Comparison of ENCODE assay signal across 17 mouse cellular contexts in genomic region chr13:99107983-99108382, GRCm38 (mm10).
DNase-seq lines count a peak whose midpoint lies in the region; ATAC-seq and TF ChIP-seq lines count a peak whose summit lies in the region.
"Had no signal": no experiment of that assay in that cellular context is flagged by ENCODE, and none has a peak within 500 bp of the region (broad histone marks: within the 10 kb centered on the region; RNA-seq: fewer than 3 reads in every experiment).

No protein-coding gene starts in this region.

- WGBS in heart, embryonic 12.5 days: 31% methylated on average over 4 of the region's 4 CpGs
- WGBS in liver, embryonic 15.5 days (ENCODE audit: insufficient replicate concordance): 20% methylated on average over 4 of the region's 4 CpGs

- H3K27me3 ChIP-seq in heart, embryonic 12.5 days (replicated peaks): peaks cover 48% of the 10 kb centered on the region
- H3K27me3 ChIP-seq in MEL (ENCODE audit: control insufficient read depth in 1 of 2, insufficient read depth in 2 of 2, low read length in 2 of 2): no peaks in the 10 kb centered on the region
- no peaks in the 10 kb centered on the region for H3K27me3 ChIP-seq in liver, embryonic 15.5 days
- H3K27me3 ChIP-seq: hindbrain, embryonic 12.5 days had no signal

- no peak overlapping the region for H3K9ac ChIP-seq in heart, embryonic 12.5 days
- no peak overlapping the region for H3K9ac ChIP-seq in MEL (ENCODE audit: control insufficient read depth, low read depth, low read length, poor library complexity, severe bottlenecking)
- peak overlapping the region; percentile 56 for H3K9ac ChIP-seq in liver, embryonic 15.5 days
- H3K9ac ChIP-seq: heart, embryonic 15.5 days; hindbrain, embryonic 12.5 days had no signal

- TF ChIP-seq POLR2A in MEL (IDR thresholded peaks at IDR 0.05; ENCODE audit: control insufficient read depth in 1 of 2, insufficient read depth in 1 of 2, low read depth in 1 of 2, low read length in 2 of 2, poor library complexity in 1 of 2): no peak

- peak; percentile 86 for ATAC-seq in heart, embryonic 12.5 days (ENCODE audit: insufficient number of reproducible peaks, low FRiP score)
- peak; percentile 93 for ATAC-seq in erythroblast, adult 5-6 weeks (replicated peaks; ENCODE audit: low FRiP score, poor library complexity, severe bottlenecking)
- peak; percentile 99 for ATAC-seq in liver, embryonic 15.5 days (ENCODE audit: insufficient read depth)

- no peak overlapping the region for H3K4me3 ChIP-seq in heart, embryonic 12.5 days
- no peak overlapping the region for H3K4me3 ChIP-seq in MEL (ENCODE audit: control insufficient read depth in 1 of 2, insufficient read depth in 1 of 2, low read depth in 2 of 2, low read length in 2 of 2)
- peak overlapping the region; percentile 39 for H3K4me3 ChIP-seq in liver, embryonic 15.5 days (replicated peaks)
- H3K4me3 ChIP-seq: heart, embryonic 15.5 days; hindbrain, embryonic 12.5 days had no signal

- no peaks in the 10 kb centered on the region for H3K9me3 ChIP-seq in heart, embryonic 12.5 days (replicated peaks)
- no peaks in the 10 kb centered on the region for H3K9me3 ChIP-seq in MEL (replicated peaks; ENCODE audit: insufficient read depth, low read length)
- no peaks in the 10 kb centered on the region for H3K9me3 ChIP-seq in liver, embryonic 15.5 days (replicated peaks)
- H3K9me3 ChIP-seq: heart, embryonic 15.5 days; hindbrain, embryonic 12.5 days had no signal

- H3K79me2 ChIP-seq in MEL (ENCODE audit: control insufficient read depth, insufficient read depth, low read length, poor library complexity): no peaks in the 10 kb centered on the region

- intact Hi-C loops in heart, postnatal 14 days (cut with DNase I): no loop called here

- TF ChIP-seq RAD21 in MEL (IDR thresholded peaks at IDR 0.05; ENCODE audit: low read depth, low read length): no peak

- H3K27ac ChIP-seq in heart, embryonic 12.5 days (ENCODE audit: poor library complexity, severe bottlenecking): no peak overlapping the region
- H3K27ac ChIP-seq in MEL (ENCODE audit: control insufficient read depth, low read depth, low read length): no peak overlapping the region
- peak overlapping the region; percentile 91 for H3K27ac ChIP-seq in liver, embryonic 15.5 days (replicated peaks)
- H3K27ac ChIP-seq: heart, embryonic 15.5 days; hindbrain, embryonic 12.5 days; macrophage had no signal

- H3K36me3 ChIP-seq in heart, embryonic 12.5 days: no peaks in the 10 kb centered on the region
- no peaks in the 10 kb centered on the region for H3K36me3 ChIP-seq in MEL (ENCODE audit: control insufficient read depth in 1 of 2, insufficient read depth in 2 of 2, low read length in 2 of 2)
- H3K36me3 ChIP-seq in liver, embryonic 15.5 days (replicated peaks): no peaks in the 10 kb centered on the region
- H3K36me3 ChIP-seq: heart, embryonic 15.5 days; hindbrain, embryonic 12.5 days had no signal

- 0 out of 4 replicates have a peak, but pooled peaks of 1 of the 2 experiments have one; percentile 14 for TF ChIP-seq EP300 in MEL (IDR thresholded peaks at IDR 0.05; ENCODE audit: low read depth in 1 of 2, low read length in 2 of 2)

- no peak for TF ChIP-seq CTCF in MEL (IDR thresholded peaks at IDR 0.05 in 2 of 3, conservative IDR thresholded peaks at IDR 0.05 in 1 of 3; ENCODE audit: control insufficient read depth in 1 of 3, insufficient read depth in 1 of 3, low read depth in 2 of 3, low read length in 3 of 3, poor library complexity in 1 of 3, severe bottlenecking in 1 of 3)

- no peak for DNase-seq in heart, postnatal 14 days
- DNase-seq in MEL (ENCODE audit: low read depth, low spot score): no peak
- DNase-seq in lung, postnatal 4 days: no peak
- DNase-seq in right cerebral cortex, postnatal 4 days: no peak
- no peak for DNase-seq in embryo, embryonic 9.5 days (ENCODE audit: extremely low spot score)
- DNase-seq: B cell, adult 2 months; cerebellum, adult 9-10 months; gastrocnemius, postnatal 36 days; kidney, adult 11 months; kidney, postnatal 36 days; lung, adult 18-20 months had no signal

- 0 out of 2 replicates have a peak, but pooled peaks cover 7% of the 10 kb centered on the region for H3K4me1 ChIP-seq in heart, embryonic 12.5 days (replicated peaks)
- H3K4me1 ChIP-seq in MEL (ENCODE audit: control insufficient read depth in 1 of 2, insufficient read depth in 2 of 2, low read length in 2 of 2): no peaks in the 10 kb centered on the region
- peaks cover 79% of the 10 kb centered on the region for H3K4me1 ChIP-seq in liver, embryonic 15.5 days (replicated peaks)
- H3K4me1 ChIP-seq: hindbrain, embryonic 12.5 days had no signal

- no peak overlapping the region; the same call in 1 of the 2 replicates for H3K4me2 ChIP-seq in heart, embryonic 12.5 days
- H3K4me2 ChIP-seq in liver, embryonic 15.5 days: peak overlapping the region; percentile 71
- H3K4me2 ChIP-seq: heart, embryonic 15.5 days; hindbrain, embryonic 12.5 days had no signal

TF ChIP-seq in MEL, 35 proteins besides CTCF, POLR2A, EP300 and RAD21:
- TF ChIP-seq GATA1 (IDR thresholded peaks at IDR 0.05; ENCODE audit: low read depth, low read length): 0 out of 2 replicates have a peak, but pooled peaks have one; percentile 9
- no peak for TF ChIP-seq ZMIZ1 (IDR thresholded peaks at IDR 0.05; ENCODE audit: low read depth, low read length)
